Mouse (Mus musculus): ENCODE results near the gene Otop3. TPM values are rescaled to one million over a fixed set of nuclear protein-coding genes. Genes with fewer than 3 reads are reported as not detected.

Gene Otop3
- not detected in 2 replicates for polyA plus RNA-seq (2016; fragmentation: Nextera tagmentation; extraction: Ambion mirVana)

- H3K36me3 ChIP-seq (replicated peaks) = no peaks in the 10 kb centered on the region
- no peak within 1 kb of the TSS for H3K27ac ChIP-seq (replicated peaks)
- H3K4me1 ChIP-seq = peaks cover 16% of the 10 kb centered on the region
- H3K27me3 ChIP-seq (replicated peaks; ENCODE audit: low read depth, poor library complexity, severe bottlenecking) = peaks cover 90% of the 10 kb centered on the region
- no peak for DNase-seq (ENCODE audit: low spot score)
- WGBS = 3% methylated on average over 29 of the region's 29 CpGs
- H3K4me3 ChIP-seq = peak within 1 kb of the TSS; percentile 39
- H3K9me3 ChIP-seq = no peaks in the 10 kb centered on the region
These were observed at the start of gene Otop3 for GRCm38 (mm10) chr11:115334531-115334930. TSS of gene Otop3 (plus strand) at chr11:115334731.

GRCm38 (mm10) chr11:115285282-115285681, 49.2 kb upstream of the Otop3 start:
- Histone ChIP-seq H3K27me3 (replicated peaks; ENCODE audit: low read depth, poor library complexity, severe bottlenecking) (no peaks in the 10 kb centered on the region), H3K9me3 (no peaks in the 10 kb centered on the region), H3K4me1 (peaks cover 6% of the 10 kb centered on the region; the same call in 1 of the 2 replicates), H3K4me3 (no peak overlapping the region), H3K36me3 (replicated peaks) (no peaks in the 10 kb centered on the region), H3K27ac (replicated peaks) (no peak overlapping the region)
- 67% methylated on average over 4 of the region's 4 CpGs for WGBS
- DNase-seq (ENCODE audit: low spot score) = no peak

- Histone ChIP-seq H3K27ac (replicated peaks) (no peak overlapping the region), H3K9me3 (no peaks in the 10 kb centered on the region), H3K27me3 (replicated peaks; ENCODE audit: low read depth, poor library complexity, severe bottlenecking) (no peaks in the 10 kb centered on the region), H3K4me1 (peaks cover 6% of the 10 kb centered on the region; the same call in 1 of the 2 replicates), H3K36me3 (replicated peaks) (no peaks in the 10 kb centered on the region), H3K4me3 (no peak overlapping the region)
- no peak for DNase-seq (ENCODE audit: low spot score)
- 78% methylated on average over 19 of the region's 19 CpGs for WGBS
These were observed 48.1 kb upstream of the Otop3 start for GRCm38 (mm10) chr11:115286201-115286993.

- DNase-seq (ENCODE audit: low spot score) = no peak
- Histone ChIP-seq H3K9me3 (no peaks in the 10 kb centered on the region), H3K27me3 (replicated peaks; ENCODE audit: low read depth, poor library complexity, severe bottlenecking) (no peaks in the 10 kb centered on the region), H3K27ac (replicated peaks) (no peak overlapping the region), H3K4me3 (no peak overlapping the region), H3K36me3 (replicated peaks) (no peaks in the 10 kb centered on the region), H3K4me1 (peaks cover 11% of the 10 kb centered on the region)
- 83% methylated on average over 5 of the region's 5 CpGs for WGBS
These were observed 47.1 kb upstream of the Otop3 start for GRCm38 (mm10) chr11:115287386-115287785.

GRCm38 (mm10) chr11:115288305-115288704, 46.2 kb upstream of the Otop3 start:
- Histone ChIP-seq H3K36me3 (replicated peaks) (no peaks in the 10 kb centered on the region), H3K4me1 (peaks cover 20% of the 10 kb centered on the region), H3K27me3 (replicated peaks; ENCODE audit: low read depth, poor library complexity, severe bottlenecking) (no peaks in the 10 kb centered on the region), H3K9me3 (no peaks in the 10 kb centered on the region), H3K27ac (replicated peaks) (no peak overlapping the region), H3K4me3 (no peak overlapping the region)
- WGBS = 80% methylated on average over 2 of the region's 2 CpGs
- no peak for DNase-seq (ENCODE audit: low spot score)

- no peaks in the 10 kb centered on the region for H3K27me3 ChIP-seq (replicated peaks; ENCODE audit: low read depth, poor library complexity, severe bottlenecking)
- H3K9me3 ChIP-seq = no peaks in the 10 kb centered on the region
- H3K4me3 ChIP-seq = no peak overlapping the region
- no peaks in the 10 kb centered on the region for H3K36me3 ChIP-seq (replicated peaks)
- H3K4me1 ChIP-seq = peaks cover 17% of the 10 kb centered on the region
- DNase-seq (ENCODE audit: low spot score) = no peak
- H3K27ac ChIP-seq (replicated peaks) = no peak overlapping the region
- WGBS = 87% methylated on average over 8 of the region's 8 CpGs
These were observed 44.6 kb upstream of the Otop3 start for GRCm38 (mm10) chr11:115289885-115290284.

- WGBS = 82% methylated on average over 1 of the region's 1 CpGs
These were observed 44.2 kb upstream of the Otop3 start for GRCm38 (mm10) chr11:115290314-115290713.

GRCm38 (mm10) chr11:115290919-115291318, 43.6 kb upstream of the Otop3 start:
- Histone ChIP-seq H3K27me3 (replicated peaks; ENCODE audit: low read depth, poor library complexity, severe bottlenecking) (peaks cover 10% of the 10 kb centered on the region), H3K4me3 (no peak overlapping the region), H3K27ac (replicated peaks) (no peak overlapping the region), H3K4me1 (peaks cover 17% of the 10 kb centered on the region), H3K36me3 (replicated peaks) (no peaks in the 10 kb centered on the region), H3K9me3 (no peaks in the 10 kb centered on the region)
- no peak for DNase-seq (ENCODE audit: low spot score)
- WGBS = 93% methylated on average over 6 of the region's 6 CpGs

More at GRCm38 (mm10) chr11:115290314-115290713, 44.2 kb upstream of the Otop3 start:
- H3K27ac ChIP-seq (replicated peaks) = no peak overlapping the region
- H3K4me1 ChIP-seq = peaks cover 17% of the 10 kb centered on the region
- no peak for DNase-seq (ENCODE audit: low spot score)
- peaks cover 4% of the 10 kb centered on the region; the same call in 1 of the 2 replicates for H3K27me3 ChIP-seq (replicated peaks; ENCODE audit: low read depth, poor library complexity, severe bottlenecking)
- no peaks in the 10 kb centered on the region for H3K9me3 ChIP-seq
- H3K4me3 ChIP-seq = no peak overlapping the region
- no peaks in the 10 kb centered on the region for H3K36me3 ChIP-seq (replicated peaks)

GRCm38 (mm10) chr11:115291503-115291902, 43.0 kb upstream of the Otop3 start:
- WGBS = 74% methylated on average over 10 of the region's 10 CpGs
- Histone ChIP-seq H3K4me3 (no peak overlapping the region), H3K9me3 (no peaks in the 10 kb centered on the region), H3K4me1 (peaks cover 17% of the 10 kb centered on the region), H3K27me3 (replicated peaks; ENCODE audit: low read depth, poor library complexity, severe bottlenecking) (peaks cover 16% of the 10 kb centered on the region), H3K36me3 (replicated peaks) (no peaks in the 10 kb centered on the region), H3K27ac (replicated peaks) (no peak overlapping the region)
- DNase-seq (ENCODE audit: low spot score) = no peak

GRCm38 (mm10) chr11:115292631-115293375, 41.7 kb upstream of the Otop3 start:
- DNase-seq (ENCODE audit: low spot score) = no peak
- Histone ChIP-seq H3K4me3 (no peak overlapping the region), H3K9me3 (no peaks in the 10 kb centered on the region), H3K27ac (replicated peaks) (no peak overlapping the region), H3K27me3 (replicated peaks; ENCODE audit: low read depth, poor library complexity, severe bottlenecking) (peaks cover 29% of the 10 kb centered on the region), H3K36me3 (replicated peaks) (no peaks in the 10 kb centered on the region), H3K4me1 (peaks cover 30% of the 10 kb centered on the region)
- 61% methylated on average over 14 of the region's 14 CpGs for WGBS

- peaks cover 29% of the 10 kb centered on the region for H3K4me1 ChIP-seq
- 90% methylated on average over 11 of the region's 11 CpGs for WGBS
- 0 out of 2 replicates have a peak, but pooled peaks cover 3% of the 10 kb centered on the region for H3K9me3 ChIP-seq
- no peaks in the 10 kb centered on the region for H3K36me3 ChIP-seq (replicated peaks)
- H3K27me3 ChIP-seq (replicated peaks; ENCODE audit: low read depth, poor library complexity, severe bottlenecking) = peaks cover 49% of the 10 kb centered on the region
- no peak overlapping the region for H3K4me3 ChIP-seq
- no peak overlapping the region for H3K27ac ChIP-seq (replicated peaks)
- DNase-seq (ENCODE audit: low spot score) = no peak
These were observed 38.6 kb upstream of the Otop3 start for GRCm38 (mm10) chr11:115295939-115296338.

- no peak for DNase-seq (ENCODE audit: low spot score)
- WGBS = 59% methylated on average over 21 of the region's 21 CpGs
- H3K36me3 ChIP-seq (replicated peaks) = no peaks in the 10 kb centered on the region
- 0 out of 2 replicates have a peak, but pooled peaks cover 3% of the 10 kb centered on the region for H3K9me3 ChIP-seq
- peaks cover 29% of the 10 kb centered on the region for H3K4me1 ChIP-seq
- 0 out of 2 replicates have a peak overlapping the region, but pooled peaks have one; percentile 70 for H3K27ac ChIP-seq (replicated peaks)
- H3K4me3 ChIP-seq = peak overlapping the region; percentile 64
- peaks cover 49% of the 10 kb centered on the region for H3K27me3 ChIP-seq (replicated peaks; ENCODE audit: low read depth, poor library complexity, severe bottlenecking)
These were observed 37.9 kb upstream of the Otop3 start for GRCm38 (mm10) chr11:115296471-115297210.
